Mouse (Mus musculus) gastrocnemius, postnatal 4 days (tissue): ENCODE data around the gene Cela3a. TPM values are rescaled to one million over a fixed set of nuclear protein-coding genes. Genes with fewer than 3 reads are reported as not detected.
"Not testable (repeated sequence)": the region's sequence is repeated elsewhere in the genome, so short reads cannot be mapped to it uniquely, and the experiment has no call there.

Experiments used
- DNase-seq, 2 experiments: peaks; one replicate each; pipeline ENCODE4 v3.0.0; 2021 to 2022; ENCODE audit warnings: low spot score in 2 of 2, mixed read lengths in 2 of 2
- long read RNA-seq, 2 experiments: library from polyadenylated mRNA; stranded (forward); transcript quantifications; one replicate each; pipeline ENCODE4 v2.0.0; 2021
- total RNA-seq, 2 experiments: library from RNA; stranded (reverse); gene quantifications; 2 replicates each; pipeline ENCODE4 v1.2.3; 2021

Cela3a gene
- total RNA-seq = under 1 TPM in 1 of 2 experiments, not detected in 1; 0.34 TPM
- long read RNA-seq, experiment 1 = 0 reads
- long read RNA-seq, experiment 2 = 0 reads

DNA sequence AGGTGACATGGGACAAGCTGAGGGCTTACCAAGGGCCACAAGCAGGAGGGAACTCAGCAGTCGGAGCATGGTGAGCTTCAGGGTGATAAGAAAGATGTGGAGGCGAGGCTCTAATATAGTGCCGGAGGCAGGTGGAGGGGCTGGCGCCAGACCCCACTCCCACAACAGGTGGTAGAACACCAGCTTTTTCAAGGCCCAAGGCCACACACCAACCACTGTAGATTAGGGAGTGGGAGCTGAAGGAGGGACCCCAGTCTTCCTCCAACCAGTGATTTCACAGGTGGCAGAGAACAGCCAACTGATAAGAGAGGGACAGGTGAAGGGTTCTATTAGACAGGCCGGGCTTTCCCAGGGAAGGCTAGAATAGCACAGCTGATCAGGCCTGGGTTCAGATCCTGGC lies at the start of gene Cela3a:
Gene Cela3a (minus strand): TSS at position 101 of the 400 bp plus-strand sequence.
- no peak for DNase-seq

DNA sequence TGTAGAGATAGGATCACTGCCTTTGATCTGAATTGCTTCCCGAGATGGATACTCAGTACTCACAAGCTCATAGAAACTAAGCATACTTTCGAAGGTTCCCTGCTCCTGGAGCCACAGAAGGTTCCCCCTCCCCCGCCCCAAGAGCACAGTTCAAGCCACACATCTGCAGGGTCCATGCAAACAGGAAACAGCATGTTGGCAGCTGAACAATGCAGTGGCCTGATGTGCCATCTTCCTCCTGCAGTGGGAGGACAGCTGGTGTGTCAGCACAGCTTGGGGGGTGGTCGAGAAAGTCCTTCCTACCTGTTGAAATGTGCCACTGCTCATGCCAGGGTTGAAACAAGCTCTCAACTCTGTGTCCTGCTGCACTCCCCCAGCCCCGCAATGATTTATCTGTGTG lies 49.3 kb upstream of the Cela3a start:
- no peak for DNase-seq

- no peak for DNase-seq
Observed at GRCm38 (mm10) chr4:137458310-137458709, 48.7 kb upstream of the Cela3a start.

DNA sequence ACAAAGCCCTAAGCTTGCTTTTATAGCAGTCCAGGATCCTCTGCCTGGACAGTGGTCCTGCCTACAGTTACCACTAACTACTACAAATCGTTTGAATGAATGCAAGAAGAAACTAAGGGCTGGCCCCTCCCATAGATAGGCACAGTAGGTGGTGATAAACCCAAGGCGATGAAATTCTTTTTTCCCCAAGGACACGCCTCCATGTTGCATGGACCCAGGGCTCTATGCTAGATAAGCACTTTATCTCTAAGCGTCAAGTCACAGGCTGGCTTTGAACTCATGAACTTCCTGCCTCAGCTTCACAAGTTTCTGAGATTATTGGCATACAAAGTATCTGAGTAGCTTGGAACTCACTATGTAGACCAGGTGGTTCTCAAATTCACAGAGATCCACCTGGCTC lies 47.7 kb upstream of the Cela3a start:
- no peak for DNase-seq

- no peak for DNase-seq
Observed at GRCm38 (mm10) chr4:137456581-137456980, 47.0 kb upstream of the Cela3a start.

DNA sequence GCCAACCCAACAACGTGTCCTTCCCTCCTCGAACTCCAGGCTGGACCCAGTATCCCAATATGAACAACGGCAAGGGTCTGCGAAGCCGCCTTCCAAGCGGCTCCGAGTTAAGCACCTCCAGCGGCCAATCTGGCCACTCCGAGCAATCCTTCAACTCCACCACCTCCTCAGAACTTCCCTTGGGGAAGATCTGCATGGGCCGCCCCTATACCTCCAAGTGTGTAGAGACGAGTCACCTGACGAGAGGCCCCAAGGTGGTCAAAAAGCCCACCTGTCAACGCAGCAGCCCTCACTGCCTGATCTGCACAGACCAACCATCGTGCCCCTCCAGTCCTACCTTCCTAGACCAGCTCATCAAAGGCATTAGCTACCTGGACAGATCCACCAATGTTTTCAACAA lies 45.0 kb upstream of the Cela3a start:
- DNase-seq = no peak

GRCm38 (mm10) chr4:137453234-137453767 lies 43.7 kb upstream of the Cela3a start, which contains the start of gene 1700013G24Rik:
TSS of gene 1700013G24Rik (plus strand) at chr4:137453284.
- DNase-seq = no peak

DNA sequence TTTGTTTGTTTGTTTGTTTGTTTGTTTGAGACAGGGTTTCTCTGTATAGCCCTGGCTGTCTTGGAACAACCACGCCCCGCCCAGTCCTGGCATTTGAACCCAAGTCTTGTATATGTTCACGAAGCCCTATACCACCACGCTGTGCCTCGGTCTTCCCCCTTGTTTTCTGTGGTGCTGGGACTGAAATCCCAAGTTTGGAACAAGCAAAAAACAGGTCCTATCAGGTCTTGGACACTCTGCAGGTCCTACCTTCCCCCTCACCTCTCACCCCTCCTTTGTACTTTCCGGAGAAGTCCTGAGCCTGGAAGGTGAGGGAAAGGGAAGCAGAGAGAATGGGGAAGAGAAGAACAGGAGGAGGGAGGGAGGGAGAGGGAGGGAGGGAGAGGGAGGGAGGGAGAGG lies 42.6 kb upstream of the Cela3a start:
- no peak for DNase-seq

DNA sequence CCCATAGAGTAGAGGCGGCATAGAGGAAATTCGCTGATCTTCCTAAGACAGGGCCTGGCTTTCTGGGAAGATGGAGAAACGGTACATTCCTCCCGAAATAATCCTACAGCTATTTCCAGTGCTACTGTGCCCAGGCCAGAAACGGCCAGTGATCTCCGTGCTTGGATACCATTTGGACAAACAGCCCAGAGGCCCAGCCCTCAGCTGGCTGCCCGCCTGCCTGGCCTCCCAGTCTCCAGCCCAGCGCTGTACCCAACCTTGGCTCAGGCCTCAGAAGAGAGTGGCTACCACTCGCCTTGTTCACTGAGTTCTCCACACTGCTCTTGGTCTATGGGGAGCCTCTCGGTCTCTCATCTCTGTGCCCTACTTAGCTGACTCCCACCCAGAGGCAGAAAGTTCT lies 40.1 kb upstream of the Cela3a start:
- peak in 1 of 2 experiments; percentile 59 for DNase-seq

- DNase-seq = no peak
Observed at GRCm38 (mm10) chr4:137449132-137449531, 39.5 kb upstream of the Cela3a start.

DNA sequence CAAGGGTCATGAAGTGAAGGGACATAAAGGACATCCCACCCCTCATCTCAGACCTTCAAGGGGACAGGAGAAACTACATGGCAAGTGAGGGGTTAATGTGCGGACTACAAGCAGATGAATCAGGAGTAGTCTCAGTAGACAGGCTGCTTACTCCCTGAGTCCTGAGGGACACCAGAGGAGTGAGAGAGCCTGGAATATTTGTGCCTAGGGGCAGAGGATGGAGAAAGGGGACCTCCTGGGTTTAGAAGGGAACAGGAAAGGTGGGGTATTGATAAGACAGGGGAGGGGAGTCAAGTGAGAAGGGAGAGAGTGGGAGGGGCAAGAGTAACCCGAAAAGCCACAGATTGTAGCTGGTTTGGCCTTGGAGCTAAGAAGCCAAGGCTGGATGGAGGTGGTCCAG lies 39.0 kb upstream of the Cela3a start:
- no peak for DNase-seq

DNA sequence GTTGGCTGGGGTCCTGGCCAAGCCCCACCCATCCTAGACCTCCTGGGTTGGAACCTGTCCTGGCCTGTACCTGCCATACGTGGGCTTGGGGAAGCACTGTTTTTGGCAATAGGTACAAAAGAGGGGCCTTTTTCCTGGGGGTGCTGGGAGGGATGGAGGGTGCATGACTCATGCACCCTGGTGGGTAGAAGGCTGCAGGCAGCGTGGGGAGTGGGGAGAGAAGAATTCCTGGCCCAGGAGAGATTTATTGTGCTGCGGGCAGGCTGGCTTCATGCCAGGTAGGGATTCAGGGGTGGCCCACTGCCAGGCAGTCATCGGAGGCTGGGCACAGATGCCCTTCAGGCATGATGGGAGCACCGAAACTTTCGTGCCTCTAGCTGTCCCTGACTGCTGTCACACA lies 38.6 kb upstream of the Cela3a start:
- DNase-seq = peak in 1 of 2 experiments; percentile 66

- DNase-seq = no peak
Observed at GRCm38 (mm10) chr4:137447363-137448196, 38.0 kb upstream of the Cela3a start.

DNA sequence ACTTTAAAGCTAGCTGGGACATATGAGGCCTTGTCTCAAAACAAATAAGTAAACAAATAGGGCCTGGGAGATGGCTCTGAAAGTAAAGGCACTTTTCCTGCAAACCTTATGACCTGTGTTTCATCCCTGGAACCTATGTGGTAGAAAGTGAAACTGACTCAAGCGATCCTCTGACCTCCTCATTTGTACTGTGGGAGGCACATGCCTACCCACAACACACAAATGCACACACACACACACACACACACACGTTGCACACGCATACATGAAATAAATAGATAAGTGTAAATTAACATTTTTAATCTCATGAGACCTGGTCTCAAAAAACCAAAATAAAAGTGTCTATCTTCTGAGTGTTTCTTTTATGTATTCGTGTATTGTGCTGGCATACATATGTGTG lies 36.3 kb upstream of the Cela3a start:
- no peak for DNase-seq

GRCm38 (mm10) chr4:137443625-137444024 lies 34.0 kb upstream of the Cela3a start:
- DNase-seq = peak; percentile 50 to 69

- no peak for DNase-seq
Observed at GRCm38 (mm10) chr4:137441332-137441731, 31.7 kb upstream of the Cela3a start.

DNA sequence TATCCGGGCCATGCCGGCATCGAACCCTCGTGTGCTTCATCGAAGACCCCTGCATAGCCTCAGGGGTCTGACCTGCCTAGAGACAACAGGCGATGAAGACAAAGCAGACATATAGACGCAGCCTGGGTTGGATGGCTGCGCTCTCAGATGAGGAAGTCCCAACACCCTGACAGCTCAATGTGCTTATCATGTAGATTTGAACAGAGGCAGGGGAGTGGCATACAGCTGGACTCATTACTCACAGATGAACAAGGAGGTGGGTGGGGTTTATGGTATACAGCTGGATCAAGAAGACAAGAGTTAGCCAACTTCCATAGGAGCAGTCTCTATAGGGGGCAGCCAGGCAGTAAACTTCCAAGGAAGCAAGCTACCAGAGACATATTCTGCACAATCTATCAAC lies 29.3 kb upstream of the Cela3a start:
- no peak for DNase-seq

- no peak for DNase-seq
Observed at GRCm38 (mm10) chr4:137436979-137437669, 27.5 kb upstream of the Cela3a start.

GRCm38 (mm10) chr4:137432700-137433550 lies 23.3 kb upstream of the Cela3a start:
- not testable (repeated sequence) for DNase-seq

DNA sequence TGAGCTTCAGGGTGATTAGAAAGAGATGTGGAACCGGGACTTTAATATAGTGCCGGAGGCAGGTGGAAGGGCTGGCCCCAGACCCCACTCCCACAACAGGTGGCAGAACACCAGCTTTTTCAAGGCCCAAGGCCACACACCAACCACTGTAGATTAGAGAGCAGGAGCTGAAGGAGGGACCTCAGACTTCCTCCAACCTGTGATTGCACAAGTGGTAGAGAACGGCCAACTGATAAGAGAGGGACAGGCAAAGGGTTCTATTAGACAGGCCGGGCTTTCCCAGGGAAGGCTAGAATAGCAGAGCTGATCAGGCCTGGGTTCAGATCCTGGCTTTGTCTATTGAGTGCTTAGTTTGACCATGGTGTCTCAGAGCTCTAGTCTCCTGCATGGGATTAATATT lies 20.9 kb upstream of the Cela3a start, which contains the start of gene Cela3b:
Gene Cela3b (minus strand): TSS at position 39 of the 400 bp plus-strand sequence.
- DNase-seq = no peak
